Mouse (Mus musculus): Measurements from ENCODE around the gene Gstm5. TPM values are rescaled to one million over a fixed set of nuclear protein-coding genes. Genes with fewer than 3 reads are reported as not detected.
"Not testable (repeated sequence)": the region's sequence is repeated elsewhere in the genome, so short reads cannot be mapped to it uniquely, and the experiment has no call there.

Gstm5 gene
- polyA plus RNA-seq, 1 experiment from 2014 or later = 260 TPM

DNA sequence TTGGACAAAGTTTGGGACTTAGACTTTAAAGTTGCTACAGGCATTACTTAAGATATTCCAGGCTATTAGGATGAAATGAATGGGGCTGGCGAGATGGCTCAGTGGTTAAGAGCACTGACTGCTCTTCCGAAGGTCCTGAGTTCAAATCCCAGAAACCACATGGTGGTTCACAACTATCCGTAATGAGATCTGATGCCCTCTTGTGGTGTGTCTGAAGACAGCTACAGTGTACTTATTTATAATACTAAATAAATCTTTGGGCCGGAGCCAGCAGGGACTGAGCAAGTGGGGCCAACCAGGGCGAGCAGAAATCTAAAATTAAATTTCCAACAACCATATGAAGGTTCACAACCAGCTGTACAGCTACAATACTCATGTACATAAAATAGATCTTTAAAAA, 34.1 kb upstream of the Gstm5 start:
- H3K9ac ChIP-seq; H3K36me3 ChIP-seq; H3K4me1 ChIP-seq; ATAC-seq (ENCODE audit: low FRiP score, low read depth); H3K4me2 ChIP-seq (replicated peaks); H3K4me3 ChIP-seq; H3K27ac ChIP-seq; H3K27me3 ChIP-seq; H3K9me3 ChIP-seq: not testable (repeated sequence)
- WGBS = 78% methylated on average over 5 of the region's 5 CpGs

DNA sequence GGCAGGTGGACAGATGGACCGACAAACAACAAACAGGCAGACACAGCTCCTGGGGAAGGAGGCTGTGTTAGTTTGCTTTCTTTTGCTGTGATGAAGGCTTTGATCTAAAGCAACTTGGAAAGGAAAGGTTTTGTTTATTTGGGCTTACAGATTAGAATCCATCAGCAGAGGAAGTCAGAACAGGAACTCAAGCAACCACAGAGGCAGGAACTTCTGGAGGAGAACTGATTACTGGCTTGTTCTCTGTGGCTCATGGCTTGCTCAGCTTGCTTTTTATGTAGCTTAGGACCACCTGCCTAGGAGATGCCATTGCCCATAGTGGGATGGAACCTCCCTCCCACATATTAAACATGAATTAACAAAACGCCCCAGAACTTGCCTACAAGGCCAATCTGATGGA, 33.1 kb upstream of the Gstm5 start:
- no peak overlapping the region for H3K4me2 ChIP-seq (replicated peaks)
- no peak overlapping the region for H3K4me3 ChIP-seq
- H3K27me3 ChIP-seq = no peaks in the 10 kb centered on the region
- H3K9me3 ChIP-seq = no peaks in the 10 kb centered on the region
- no peak overlapping the region for H3K27ac ChIP-seq
- no peaks in the 10 kb centered on the region for H3K36me3 ChIP-seq
- H3K4me1 ChIP-seq = peaks cover 8% of the 10 kb centered on the region; the same call in 1 of the 2 replicates
- ATAC-seq (ENCODE audit: low FRiP score, low read depth) = no peak
- H3K9ac ChIP-seq = no peak overlapping the region
- whole genome bisulfite sequencing = 78% methylated on average over 2 of the region's 2 CpGs

DNA sequence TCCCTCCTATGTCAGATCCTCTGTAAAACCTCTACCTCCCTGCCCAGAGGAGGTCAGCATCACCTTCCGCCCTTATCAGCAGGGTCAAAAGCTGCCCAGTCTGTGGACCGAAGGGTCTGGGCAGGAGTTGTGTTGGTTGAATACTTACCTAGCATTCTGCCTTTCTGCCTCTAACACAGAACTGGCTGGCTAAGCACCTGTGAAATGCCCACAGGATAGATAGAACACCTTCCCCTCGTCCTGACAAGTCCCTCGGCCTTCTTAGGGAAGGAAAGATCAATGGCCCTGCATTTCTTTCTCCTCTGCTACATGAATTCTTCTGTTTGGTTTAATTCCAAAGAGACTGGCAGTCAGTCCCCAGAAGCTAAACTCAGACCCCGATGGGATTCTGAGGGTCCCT, 32.1 kb upstream of the Gstm5 start:
- Histone ChIP-seq H3K27ac (no peak overlapping the region), H3K4me2 (replicated peaks) (no peak overlapping the region), H3K27me3 (no peaks in the 10 kb centered on the region), H3K36me3 (no peaks in the 10 kb centered on the region), H3K4me3 (no peak overlapping the region), H3K4me1 (peaks cover 9% of the 10 kb centered on the region), H3K9ac (no peak overlapping the region), H3K9me3 (no peaks in the 10 kb centered on the region)
- 72% methylated on average over 5 of the region's 5 CpGs for WGBS
- ATAC-seq (ENCODE audit: low FRiP score, low read depth) = no peak

DNA sequence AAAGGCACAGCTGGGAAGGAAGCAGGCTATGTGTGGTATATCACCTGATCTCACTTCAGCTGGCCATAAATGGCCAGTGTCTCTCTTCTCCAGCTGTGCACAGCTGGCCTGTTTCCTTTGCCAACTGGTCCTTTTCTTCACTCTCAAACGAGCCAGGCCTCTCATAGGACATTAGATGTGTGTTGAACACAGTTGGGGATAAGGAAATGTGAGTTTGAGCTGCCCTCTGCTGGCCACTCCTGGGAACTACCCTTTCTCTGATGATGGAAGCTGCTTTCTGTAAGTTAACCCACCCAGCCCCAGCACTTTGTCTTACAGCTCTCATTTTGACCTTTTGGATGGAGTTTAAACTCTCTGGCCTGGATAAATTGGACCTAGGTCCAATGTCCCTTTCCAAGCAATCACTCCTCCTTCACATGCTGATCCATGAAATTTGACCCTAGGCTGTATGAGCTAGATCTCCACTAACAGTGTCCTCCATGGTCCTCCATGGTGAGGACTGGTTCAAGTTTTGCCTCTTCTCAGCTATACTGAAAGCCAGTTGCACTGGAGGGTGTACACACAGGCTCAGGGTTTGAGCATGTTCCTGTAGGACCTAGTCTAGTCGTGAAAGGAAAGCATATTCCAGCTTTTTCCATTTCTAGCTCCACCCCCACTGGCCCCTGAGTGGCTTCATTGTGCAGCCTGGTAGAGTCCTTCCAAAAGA, 31.6 kb upstream of the Gstm5 start:
- Histone ChIP-seq H3K27me3 (no peaks in the 10 kb centered on the region), H3K9me3 (no peaks in the 10 kb centered on the region), H3K4me3 (no peak overlapping the region), H3K9ac (no peak overlapping the region), H3K27ac (no peak overlapping the region), H3K36me3 (no peaks in the 10 kb centered on the region), H3K4me1 (peaks cover 15% of the 10 kb centered on the region), H3K4me2 (replicated peaks) (no peak overlapping the region)
- WGBS = 16% methylated on average over 2 of the region's 2 CpGs
- ATAC-seq (ENCODE audit: low FRiP score, low read depth) = peak; percentile 75

DNA sequence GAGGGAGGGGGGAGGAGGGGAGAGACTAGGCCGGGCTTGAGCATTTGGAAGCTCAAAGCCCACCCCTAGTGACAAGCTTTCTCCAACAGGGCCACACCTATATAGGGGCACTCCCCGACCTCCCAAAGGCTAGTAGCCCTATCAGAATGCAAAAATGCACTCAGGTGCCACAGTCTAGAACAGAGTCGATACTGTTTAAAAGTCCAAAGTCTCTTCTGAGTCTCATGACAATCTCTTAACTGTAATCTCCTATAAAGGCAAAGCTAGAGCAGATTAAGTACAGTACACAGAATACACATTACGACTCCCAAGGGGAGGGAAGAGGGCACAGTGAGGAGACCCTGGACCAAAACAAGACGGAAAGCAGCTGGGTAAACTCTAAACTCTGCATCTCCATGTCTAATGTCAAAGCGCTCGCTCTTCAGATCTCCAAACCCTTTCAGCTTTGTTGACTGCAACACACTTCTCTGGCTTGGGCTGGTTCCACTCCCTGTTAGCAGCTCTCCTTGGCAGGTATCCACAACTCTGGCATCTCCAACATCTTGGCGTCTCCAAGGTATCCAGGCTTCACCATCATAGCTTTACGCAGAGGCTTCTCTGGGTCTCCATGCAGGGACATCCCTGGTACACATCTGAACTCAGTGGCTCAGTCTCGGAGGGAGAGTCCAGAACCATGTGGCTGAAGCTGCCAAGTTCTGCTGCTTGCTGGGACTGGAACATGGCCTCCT, 30.1 kb upstream of the Gstm5 start:
- Histone ChIP-seq H3K36me3 (no peaks in the 10 kb centered on the region), H3K4me1 (peaks cover 21% of the 10 kb centered on the region), H3K4me3 (no peak overlapping the region), H3K9me3 (no peaks in the 10 kb centered on the region), H3K9ac (no peak overlapping the region), H3K27ac (no peak overlapping the region), H3K27me3 (no peaks in the 10 kb centered on the region), H3K4me2 (replicated peaks) (no peak overlapping the region)
- WGBS = 74% methylated on average over 10 of the region's 10 CpGs
- ATAC-seq (ENCODE audit: low FRiP score, low read depth) = no peak

DNA sequence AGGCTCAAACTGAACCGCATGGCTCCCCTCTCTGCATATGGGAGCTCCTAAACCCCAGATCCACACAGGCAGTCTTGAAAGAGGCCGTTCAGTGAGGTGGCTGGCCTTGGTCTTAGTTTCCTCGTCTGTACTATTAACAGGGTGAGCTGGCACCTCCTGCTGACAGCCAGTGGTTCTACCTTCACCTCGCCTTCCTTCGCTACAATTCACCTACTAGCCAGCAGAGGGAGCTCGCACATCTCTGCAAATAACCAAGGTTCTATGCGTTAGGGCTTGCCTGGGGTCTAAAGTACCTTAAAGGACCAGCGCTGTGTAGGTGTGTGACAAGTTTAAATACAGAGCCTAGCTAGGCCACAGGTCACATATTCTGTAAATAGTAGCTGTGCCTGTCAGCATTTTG, 28.5 kb upstream of the Gstm5 start:
- Histone ChIP-seq H3K4me2 (replicated peaks) (no peak overlapping the region), H3K4me1 (peaks cover 21% of the 10 kb centered on the region), H3K27ac (no peak overlapping the region), H3K36me3 (no peaks in the 10 kb centered on the region), H3K27me3 (no peaks in the 10 kb centered on the region), H3K4me3 (no peak overlapping the region), H3K9ac (no peak overlapping the region), H3K9me3 (no peaks in the 10 kb centered on the region)
- peak; percentile 60; the same call in 1 of the 2 replicates for ATAC-seq (ENCODE audit: low FRiP score, low read depth)
- WGBS = 7% methylated on average over 8 of the region's 8 CpGs

DNA sequence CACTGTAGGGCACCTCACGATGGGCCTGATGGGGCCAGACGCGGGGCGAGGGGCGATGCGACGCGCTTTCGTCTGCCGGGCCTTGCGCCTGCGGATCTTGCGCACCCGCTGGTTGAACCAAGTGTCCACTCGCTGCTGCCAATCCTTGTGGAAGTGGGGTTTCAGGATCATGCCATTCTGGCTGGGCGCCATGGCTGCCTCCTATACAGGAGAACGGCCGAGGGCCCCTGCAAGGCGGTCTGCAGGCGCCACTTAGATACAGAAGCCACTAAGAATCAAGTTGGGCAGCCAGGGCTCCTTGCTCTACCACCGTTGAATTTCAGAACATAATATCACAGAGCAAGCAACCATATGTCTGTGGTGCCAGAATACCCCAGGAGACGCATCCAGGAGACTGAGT, 27.2 kb upstream of the Gstm5 start:
- Histone ChIP-seq H3K27ac (no peak overlapping the region), H3K4me1 (peaks cover 25% of the 10 kb centered on the region), H3K9ac (0 out of 2 replicates have a peak overlapping the region, but pooled peaks have one; percentile 43), H3K36me3 (no peaks in the 10 kb centered on the region), H3K9me3 (no peaks in the 10 kb centered on the region), H3K4me2 (replicated peaks) (no peak overlapping the region), H3K4me3 (no peak overlapping the region), H3K27me3 (no peaks in the 10 kb centered on the region)
- 90% methylated on average over 22 of the region's 22 CpGs for WGBS
- no peak for ATAC-seq (ENCODE audit: low FRiP score, low read depth)

DNA sequence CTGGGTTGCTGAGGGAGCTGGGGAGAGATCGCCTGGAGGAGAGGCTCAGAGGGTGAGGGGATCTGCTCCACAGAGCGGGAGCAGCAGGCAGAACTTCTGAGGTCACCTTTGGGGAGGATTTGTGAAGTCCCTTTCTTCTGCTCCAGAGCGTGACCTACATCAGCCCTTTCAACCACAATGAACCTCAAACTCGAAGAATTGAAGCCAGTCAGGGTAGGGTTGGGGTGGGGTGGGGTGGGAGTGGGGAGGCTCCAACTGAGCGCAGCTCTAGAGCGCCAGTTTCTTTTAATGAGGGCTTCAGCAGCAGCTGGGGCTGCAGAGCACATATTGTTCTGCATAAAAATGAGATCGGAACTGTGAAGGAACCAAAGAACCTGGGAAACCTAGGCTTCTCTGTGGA, 26.5 kb upstream of the Gstm5 start:
- H3K27ac ChIP-seq = no peak overlapping the region
- H3K9ac ChIP-seq = peak overlapping the region; percentile 43; the same call in 1 of the 2 replicates
- H3K9me3 ChIP-seq = no peaks in the 10 kb centered on the region
- H3K36me3 ChIP-seq = no peaks in the 10 kb centered on the region
- H3K4me1 ChIP-seq = peaks cover 21% of the 10 kb centered on the region
- ATAC-seq (ENCODE audit: low FRiP score, low read depth) = no peak
- no peaks in the 10 kb centered on the region for H3K27me3 ChIP-seq
- H3K4me2 ChIP-seq (replicated peaks) = 0 out of 2 replicates have a peak overlapping the region, but pooled peaks have one; percentile 28
- 27% methylated on average over 7 of the region's 7 CpGs for WGBS
- no peak overlapping the region for H3K4me3 ChIP-seq

DNA sequence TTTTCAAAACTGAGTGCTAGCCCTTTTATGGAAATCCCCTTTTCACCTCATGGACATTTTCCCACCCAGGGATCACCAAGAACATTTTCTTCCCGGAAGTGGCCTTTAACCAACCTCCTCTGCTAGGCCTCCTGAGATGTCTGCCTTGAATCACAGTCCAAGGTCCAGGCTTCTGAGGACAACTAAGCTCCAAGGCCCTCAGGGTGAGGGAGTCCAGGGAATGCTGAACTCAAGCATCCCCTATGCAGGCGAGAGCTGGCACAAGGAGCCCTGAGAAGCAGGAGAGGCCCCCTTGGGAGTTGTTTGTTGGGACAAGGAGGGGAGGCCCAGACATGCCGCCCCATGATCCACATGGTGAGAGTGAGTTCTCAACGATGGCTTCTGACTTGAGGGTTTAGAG, 25.7 kb upstream of the Gstm5 start:
- Histone ChIP-seq H3K4me2 (replicated peaks) (no peak overlapping the region), H3K4me1 (peaks cover 21% of the 10 kb centered on the region), H3K27me3 (no peaks in the 10 kb centered on the region), H3K9me3 (no peaks in the 10 kb centered on the region), H3K27ac (no peak overlapping the region; the same call in 1 of the 2 replicates), H3K36me3 (no peaks in the 10 kb centered on the region), H3K9ac (no peak overlapping the region), H3K4me3 (no peak overlapping the region)
- no peak for ATAC-seq (ENCODE audit: low FRiP score, low read depth)
- 68% methylated on average over 4 of the region's 4 CpGs for WGBS

DNA sequence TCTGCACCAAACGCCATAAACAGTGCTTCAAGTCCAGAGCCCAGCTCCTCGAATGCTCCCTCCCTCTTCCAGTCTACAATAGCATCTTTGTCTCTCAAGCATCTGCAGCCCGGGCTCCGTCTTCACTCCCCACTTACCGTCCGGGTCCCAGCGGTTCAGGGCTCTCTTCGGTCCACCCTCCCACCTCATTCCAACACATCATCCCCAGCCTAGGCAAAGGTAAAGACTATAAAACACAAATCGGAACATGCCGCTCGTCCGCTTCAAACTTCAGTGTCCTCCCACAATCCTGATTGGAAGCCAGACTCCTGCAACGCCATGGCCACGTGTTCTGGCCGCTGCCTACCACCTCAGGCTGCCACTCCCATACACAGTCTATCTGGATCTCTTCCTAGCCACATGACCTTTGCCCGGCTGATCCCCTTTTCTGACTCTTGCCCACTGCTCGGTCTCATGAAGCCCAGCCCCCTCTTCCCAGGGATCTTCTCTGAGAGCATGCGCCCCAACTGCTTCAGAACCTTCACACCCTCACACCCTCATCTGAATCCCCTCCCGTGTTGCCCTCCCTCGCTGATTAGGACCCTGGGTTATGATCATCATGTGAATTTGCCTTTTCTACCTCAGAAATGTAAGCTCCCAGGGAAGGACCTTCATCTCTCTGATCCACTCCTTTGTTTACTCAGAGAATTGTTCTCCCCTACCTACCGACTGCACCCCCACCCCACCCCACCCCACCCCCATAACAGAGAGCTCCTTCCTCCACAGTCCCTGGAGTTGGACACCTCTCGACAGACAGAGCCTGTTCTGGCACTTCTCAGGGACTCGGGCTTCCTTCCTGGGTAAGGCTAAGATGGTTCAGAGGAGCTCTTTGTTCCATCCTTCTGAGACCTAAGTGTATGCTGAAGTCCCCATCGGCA, 22.0 kb upstream of the Gstm5 start:
- H3K27ac ChIP-seq = no peak overlapping the region
- 66% methylated on average over 24 of the region's 24 CpGs for whole genome bisulfite sequencing
- peaks cover 16% of the 10 kb centered on the region for H3K4me1 ChIP-seq
- peak overlapping the region; percentile 11; the same call in 1 of the 2 replicates for H3K4me2 ChIP-seq (replicated peaks)
- no peaks in the 10 kb centered on the region for H3K27me3 ChIP-seq
- H3K9ac ChIP-seq = no peak overlapping the region
- H3K9me3 ChIP-seq = no peaks in the 10 kb centered on the region
- no peak overlapping the region for H3K4me3 ChIP-seq
- 0 out of 2 replicates have a peak, but pooled peaks have one; percentile 20 for ATAC-seq (ENCODE audit: low FRiP score, low read depth)
- H3K36me3 ChIP-seq = no peaks in the 10 kb centered on the region

DNA sequence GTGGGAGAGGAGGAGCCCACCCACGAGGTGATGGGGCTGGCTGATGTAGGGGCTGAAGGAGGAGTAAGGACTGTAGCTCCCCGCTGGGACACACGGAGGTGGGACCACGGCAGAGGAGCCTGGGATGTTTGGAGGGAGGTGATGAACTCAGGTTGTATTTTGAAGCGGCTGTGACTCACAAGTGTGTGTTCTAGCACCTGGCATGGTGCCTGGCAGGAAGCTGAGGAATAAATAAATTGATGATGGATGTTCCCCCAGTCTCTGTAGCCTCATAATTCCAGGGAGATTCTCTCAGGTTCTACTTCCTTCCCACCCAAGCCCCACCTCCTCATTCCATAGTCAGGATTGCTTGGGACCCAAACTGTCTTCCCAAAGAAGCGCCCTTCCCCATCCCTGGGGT, 20.4 kb upstream of the Gstm5 start:
- Histone ChIP-seq H3K4me1 (0 out of 2 replicates have a peak, but pooled peaks cover 5% of the 10 kb centered on the region), H3K4me3 (no peak overlapping the region), H3K9me3 (no peaks in the 10 kb centered on the region), H3K27ac (no peak overlapping the region), H3K9ac (no peak overlapping the region), H3K4me2 (replicated peaks) (no peak overlapping the region), H3K36me3 (no peaks in the 10 kb centered on the region), H3K27me3 (no peaks in the 10 kb centered on the region)
- WGBS = 66% methylated on average over 6 of the region's 6 CpGs
- ATAC-seq (ENCODE audit: low FRiP score, low read depth) = no peak

DNA sequence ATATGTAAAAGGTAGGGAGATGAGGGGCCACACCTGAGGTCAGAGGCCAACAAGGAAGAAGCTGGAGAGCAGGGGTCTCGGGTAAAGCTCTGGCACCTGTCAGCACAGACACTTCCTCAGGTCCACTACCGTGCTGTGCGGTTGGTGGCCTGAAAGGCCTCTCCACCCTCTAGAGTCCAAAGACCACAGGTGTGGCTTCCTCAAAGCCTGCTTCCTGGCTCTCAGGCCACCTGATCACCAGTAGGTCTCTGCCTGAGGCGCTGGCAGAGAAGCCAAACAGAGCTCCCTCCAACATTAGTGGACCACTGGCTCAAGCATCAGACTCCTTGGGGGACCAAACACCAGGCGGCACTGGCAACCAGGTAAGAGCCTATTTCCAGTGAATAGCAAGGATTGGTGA, 18.6 kb upstream of the Gstm5 start, which contains the start of gene Eps8l3:
Gene Eps8l3, plus strand, starts transcription at position 225 of the 400 bp plus-strand sequence.
- Histone ChIP-seq H3K4me3 (no peak within 1 kb of the TSS), H3K27me3 (no peaks in the 10 kb centered on the region), H3K27ac (no peak within 1 kb of the TSS), H3K36me3 (no peaks in the 10 kb centered on the region), H3K9me3 (no peaks in the 10 kb centered on the region), H3K9ac (no peak within 1 kb of the TSS), H3K4me2 (replicated peaks) (no peak within 1 kb of the TSS), H3K4me1 (0 out of 2 replicates have a peak, but pooled peaks cover 5% of the 10 kb centered on the region)
- 85% methylated on average over 5 of the region's 5 CpGs for WGBS
- ATAC-seq (ENCODE audit: low FRiP score, low read depth) = no peak
